Mouse (Mus musculus) heart, adult 2 months (tissue): ENCODE data around the gene Daxx. TPM values are rescaled to one million over a fixed set of nuclear protein-coding genes. Genes with fewer than 3 reads are reported as not detected.

Experiments used
- DNase-seq, 2 experiments: peaks; one replicate each; pipeline ENCODE4 v3.0.0; 2021
- H3K27ac ChIP-seq: fragments of 200-600 bp; 2 replicates; pipeline ENCODE4 v1.8.1; 2022
- H3K27me3 ChIP-seq: fragments of 200-500 bp; 2 replicates; pipeline ENCODE4 v1.6.1; 2012; ENCODE audit warnings: mild to moderate bottlenecking, low read length, inconsistent platforms, mixed read lengths; ENCODE audit not compliant: control insufficient read depth, insufficient read depth
- H3K36me3 ChIP-seq: fragments of 200-500 bp; 2 replicates; pipeline ENCODE4 v1.6.1; 2012; ENCODE audit warnings: low read length, inconsistent platforms; ENCODE audit not compliant: control insufficient read depth, insufficient read depth
- H3K4me1 ChIP-seq: fragments of 200-500 bp; 2 replicates; pipeline ENCODE4 v1.6.1; 2011; ENCODE audit warnings: low read length; ENCODE audit not compliant: control insufficient read depth, insufficient read depth
- H3K4me3 ChIP-seq: fragments of 200-600 bp; 2 replicates; pipeline ENCODE4 v1.8.1; 2022
- H3K79me2 ChIP-seq: fragments of 200-500 bp; replicated peaks from 2 replicates; pipeline ENCODE4 v1.6.1; 2012; ENCODE audit warnings: mild to moderate bottlenecking, inconsistent platforms, low read length, moderate library complexity, mixed read lengths; ENCODE audit not compliant: control insufficient read depth, insufficient read depth
- H3K9ac ChIP-seq: fragments of 200-500 bp; 2 replicates; pipeline ENCODE4 v1.6.1; 2012; ENCODE audit warnings: low read depth, mild to moderate bottlenecking, control low read depth, inconsistent platforms, low read length, mixed read lengths
- CTCF ChIP-seq: fragments of 200-600 bp; IDR thresholded peaks from 2 replicates; pipeline ENCODE4 v1.8.1; 2022; ENCODE audit warnings: antibody characterized with exemption, mild to moderate bottlenecking, moderate library complexity
- EP300 ChIP-seq: fragments of 200-500 bp; IDR thresholded peaks from 2 replicates; pipeline ENCODE4 v1.6.1; 2011; ENCODE audit warnings: low read depth, low read length, control low read depth; ENCODE audit not compliant: insufficient read depth
- POLR2A ChIP-seq: fragments of 200-500 bp; IDR thresholded peaks from 2 replicates; pipeline ENCODE4 v1.6.1; 2011; ENCODE audit warnings: mild to moderate bottlenecking, low read depth, low read length, control low read depth; ENCODE audit not compliant: insufficient read depth
- WGBS: fragments of 180-500 bp; shearing (Covaris S2); methylation state at CpG from one replicate; pipeline ENCODE4 v1.1.7; 2018; 5-methylcytosine and 5-hydroxymethylcytosine counted together
- intact Hi-C: fragments of 180-260 bp; cut with DNase I; formaldehyde crosslinking; loops from one replicate; pipeline ENCODE4 v1.15.1; 2025
- polyA plus RNA-seq: library from polyadenylated mRNA; depleted of rRNA; stranded (reverse); fragments of >200 nt; gene quantifications from 2 replicates; pipeline ENCODE4 v1.2.3, GENCODE M21; 2012
- total RNA-seq, 2 experiments: library from RNA; stranded (reverse); gene quantifications; 2 replicates each; pipeline ENCODE4 v1.2.3; 2021

Gene Daxx
- total and polyA plus RNA-seq, 3 experiments = 11.5 to 20.5 (median 16.4) TPM

GRCm38 (mm10) chr17:33954646-33955554, 45.7 kb downstream of the Daxx start:
- Histone ChIP-seq H3K27ac (peak overlapping the region; percentile 94), H3K27me3 (no peaks in the 10 kb centered on the region), H3K79me2 (no peaks in the 10 kb centered on the region), H3K4me3 (peak overlapping the region; percentile 99), H3K4me1 (peaks cover 7% of the 10 kb centered on the region), H3K9ac (peak overlapping the region; percentile 86), H3K36me3 (peaks cover 3% of the 10 kb centered on the region; the same call in 1 of the 2 replicates)
- WGBS = under 1% methylated on average over 33 of the region's 33 CpGs
- TF ChIP-seq CTCF (no peak), EP300 (no peak), POLR2A (no peak)
- peak in 1 of 2 experiments; percentile 16 for DNase-seq
- intact Hi-C loops = loop anchor here (1.0 to 2.0 kb wide), 2 partner anchors 15 to 72 kb away; partner anchors contain the start of genes Pfdn6 and Wdr46

GRCm38 (mm10) chr17:33955555-33956214, 46.5 kb downstream of the Daxx start, which contains the start of the genes Vps52 and Rps18:
TSS of gene Vps52 (plus strand) at chr17:33955812.
TSS of gene Rps18 (minus strand) at chr17:33956001.
- peak; percentile 96 for TF ChIP-seq POLR2A
- peak; percentile 72 for TF ChIP-seq EP300
- TF ChIP-seq CTCF = peak; percentile 49
- Histone ChIP-seq H3K36me3 (peaks cover 3% of the 10 kb centered on the region; the same call in 1 of the 2 replicates), H3K4me3 (peak within 1 kb of the TSS; percentile 99), H3K4me1 (peaks cover 5% of the 10 kb centered on the region; the same call in 1 of the 2 replicates), H3K9ac (peak within 1 kb of the TSS; percentile 86), H3K27ac (peak within 1 kb of the TSS; percentile 94), H3K79me2 (no peaks in the 10 kb centered on the region), H3K27me3 (no peaks in the 10 kb centered on the region)
- intact Hi-C loops = loop anchor here (1.0 to 2.0 kb wide), 2 partner anchors 15 to 71 kb away; partner anchors contain the start of genes Pfdn6 and Wdr46
- WGBS = under 1% methylated on average over 50 of the region's 50 CpGs
- peak; percentile 94 to 96 for DNase-seq

- TF ChIP-seq CTCF = no peak
- no peak for TF ChIP-seq POLR2A
- TF ChIP-seq EP300 = no peak
- DNase-seq = no peak
- Histone ChIP-seq H3K36me3 (peaks cover 3% of the 10 kb centered on the region; the same call in 1 of the 2 replicates), H3K27ac (peak overlapping the region; percentile 94), H3K4me3 (peak overlapping the region; percentile 99), H3K79me2 (no peaks in the 10 kb centered on the region), H3K9ac (peak overlapping the region; percentile 82), H3K4me1 (peaks cover 4% of the 10 kb centered on the region; the same call in 1 of the 2 replicates), H3K27me3 (no peaks in the 10 kb centered on the region)
- WGBS = 6% methylated on average over 10 of the region's 10 CpGs
- intact Hi-C loops = no loop called here
Observed at GRCm38 (mm10) chr17:33956336-33956735, 47.1 kb downstream of the Daxx start.

- H3K4me1 ChIP-seq = peaks cover 4% of the 10 kb centered on the region; the same call in 1 of the 2 replicates
- intact Hi-C loops = no loop called here
- no peak for DNase-seq
- no peaks in the 10 kb centered on the region for H3K79me2 ChIP-seq
- H3K36me3 ChIP-seq = peaks cover 3% of the 10 kb centered on the region; the same call in 1 of the 2 replicates
- no peak for TF ChIP-seq EP300
- no peak overlapping the region for H3K9ac ChIP-seq
- WGBS = 81% methylated on average over 6 of the region's 6 CpGs
- H3K27ac ChIP-seq = no peak overlapping the region
- H3K4me3 ChIP-seq = no peak overlapping the region
- no peaks in the 10 kb centered on the region for H3K27me3 ChIP-seq
Observed at GRCm38 (mm10) chr17:33957493-33957892, 48.3 kb downstream of the Daxx start.

GRCm38 (mm10) chr17:33958451-33958850, 49.2 kb downstream of the Daxx start:
- no peak overlapping the region for H3K9ac ChIP-seq
- H3K79me2 ChIP-seq = 0 out of 2 replicates have a peak, but pooled peaks cover under 1% of the 10 kb centered on the region
- H3K27me3 ChIP-seq = no peaks in the 10 kb centered on the region
- H3K36me3 ChIP-seq = peaks cover 3% of the 10 kb centered on the region; the same call in 1 of the 2 replicates
- H3K4me3 ChIP-seq = no peak overlapping the region
- DNase-seq = no peak
- TF ChIP-seq EP300 (no peak), POLR2A (no peak), CTCF (no peak)
- intact Hi-C loops = no loop called here
- WGBS = 97% methylated on average over 11 of the region's 11 CpGs
- H3K27ac ChIP-seq = no peak overlapping the region
- peaks cover 4% of the 10 kb centered on the region; the same call in 1 of the 2 replicates for H3K4me1 ChIP-seq
